Mouse (Mus musculus): ENCODE measurements around the gene Srgap3. TPM values are rescaled to one million over a fixed set of nuclear protein-coding genes. Genes with fewer than 3 reads are reported as not detected.
A peak's percentile ranks its signal among the peaks of the same experiment; 100 is the strongest.

Gene Srgap3
- polyA plus RNA-seq, 1 experiment from 2014 or later: 1.3 TPM

DNA sequence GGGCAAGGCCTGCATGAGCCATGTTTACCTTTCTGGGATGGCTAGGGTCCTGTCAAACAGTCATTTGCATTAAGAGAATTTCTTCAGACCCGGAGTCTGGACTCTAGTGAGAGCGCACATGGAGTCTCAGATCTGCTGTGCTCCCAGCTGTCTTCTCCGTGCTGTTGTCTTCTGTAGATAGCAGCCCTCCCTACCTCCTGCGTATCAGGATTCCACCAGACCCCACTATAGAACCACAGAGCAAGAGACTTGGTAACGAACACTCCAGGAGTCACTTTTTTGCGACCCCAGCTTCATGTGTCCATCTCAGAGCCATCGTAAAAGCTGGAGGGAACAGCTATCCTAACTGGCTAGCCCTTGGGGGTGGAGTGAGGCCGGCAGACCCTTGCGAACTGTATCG, 25.1 kb upstream of the Srgap3 start:
- peaks cover 32% of the 10 kb centered on the region for H3K4me1 ChIP-seq
- H3K36me3 ChIP-seq: no peaks in the 10 kb centered on the region
- ATAC-seq: peak; percentile 64
- no peak overlapping the region for H3K4me3 ChIP-seq
- no peak overlapping the region for H3K27ac ChIP-seq
- no peaks in the 10 kb centered on the region for H3K9me3 ChIP-seq (replicated peaks)
- peak overlapping the region; percentile 26; the same call in 1 of the 2 replicates for H3K4me2 ChIP-seq
- no peak overlapping the region for H3K9ac ChIP-seq
- no peaks in the 10 kb centered on the region for H3K27me3 ChIP-seq (replicated peaks)
- WGBS (ENCODE audit: insufficient replicate concordance): 51% methylated on average over 10 of the region's 10 CpGs

- 59% methylated on average over 6 of the region's 6 CpGs for WGBS (ENCODE audit: insufficient replicate concordance)
- peak overlapping the region; percentile 26; the same call in 1 of the 2 replicates for H3K4me2 ChIP-seq
- no peak overlapping the region for H3K9ac ChIP-seq
- H3K27ac ChIP-seq: no peak overlapping the region
- ATAC-seq: no peak
- H3K9me3 ChIP-seq (replicated peaks): no peaks in the 10 kb centered on the region
- H3K4me1 ChIP-seq: peaks cover 32% of the 10 kb centered on the region
- no peaks in the 10 kb centered on the region for H3K36me3 ChIP-seq
- no peaks in the 10 kb centered on the region for H3K27me3 ChIP-seq (replicated peaks)
- H3K4me3 ChIP-seq: no peak overlapping the region
These were observed 24.2 kb upstream of the Srgap3 start for GRCm38 (mm10) chr6:112971116-112971768.

- H3K36me3 ChIP-seq: no peaks in the 10 kb centered on the region
- 71% methylated on average over 6 of the region's 6 CpGs for WGBS (ENCODE audit: insufficient replicate concordance)
- ATAC-seq: no peak
These were observed 20.3 kb upstream of the Srgap3 start for GRCm38 (mm10) chr6:112967359-112967758.

DNA sequence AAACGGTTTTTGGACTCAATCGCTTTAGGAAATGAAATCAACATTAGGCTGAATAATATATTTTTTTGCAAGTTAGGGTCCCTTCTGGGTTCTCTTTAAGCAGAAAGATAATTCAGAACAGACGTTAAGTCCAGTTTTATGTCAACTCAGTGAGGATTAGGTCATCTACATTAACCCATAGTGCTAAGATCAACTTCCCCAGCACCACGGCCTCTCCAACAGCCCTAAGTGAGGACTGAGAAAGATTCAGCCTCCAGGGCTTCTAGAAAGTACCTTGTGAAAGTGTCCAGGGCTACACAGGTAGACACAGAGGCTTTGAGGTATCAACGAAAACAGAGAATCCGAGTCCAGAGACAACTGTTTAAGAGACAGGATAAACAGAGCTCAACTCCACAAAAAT, 11.3 kb upstream of the Srgap3 start:
- 70% methylated on average over 6 of the region's 6 CpGs for WGBS (ENCODE audit: insufficient replicate concordance)
- no peak overlapping the region for H3K27ac ChIP-seq

More at GRCm38 (mm10) chr6:112967359-112967758, 20.3 kb upstream of the Srgap3 start:
- Histone ChIP-seq H3K4me3 (no peak overlapping the region), H3K27ac (no peak overlapping the region), H3K9me3 (replicated peaks) (no peaks in the 10 kb centered on the region), H3K4me1 (peaks cover 12% of the 10 kb centered on the region), H3K27me3 (replicated peaks) (no peaks in the 10 kb centered on the region), H3K9ac (no peak overlapping the region), H3K4me2 (no peak overlapping the region)

DNA sequence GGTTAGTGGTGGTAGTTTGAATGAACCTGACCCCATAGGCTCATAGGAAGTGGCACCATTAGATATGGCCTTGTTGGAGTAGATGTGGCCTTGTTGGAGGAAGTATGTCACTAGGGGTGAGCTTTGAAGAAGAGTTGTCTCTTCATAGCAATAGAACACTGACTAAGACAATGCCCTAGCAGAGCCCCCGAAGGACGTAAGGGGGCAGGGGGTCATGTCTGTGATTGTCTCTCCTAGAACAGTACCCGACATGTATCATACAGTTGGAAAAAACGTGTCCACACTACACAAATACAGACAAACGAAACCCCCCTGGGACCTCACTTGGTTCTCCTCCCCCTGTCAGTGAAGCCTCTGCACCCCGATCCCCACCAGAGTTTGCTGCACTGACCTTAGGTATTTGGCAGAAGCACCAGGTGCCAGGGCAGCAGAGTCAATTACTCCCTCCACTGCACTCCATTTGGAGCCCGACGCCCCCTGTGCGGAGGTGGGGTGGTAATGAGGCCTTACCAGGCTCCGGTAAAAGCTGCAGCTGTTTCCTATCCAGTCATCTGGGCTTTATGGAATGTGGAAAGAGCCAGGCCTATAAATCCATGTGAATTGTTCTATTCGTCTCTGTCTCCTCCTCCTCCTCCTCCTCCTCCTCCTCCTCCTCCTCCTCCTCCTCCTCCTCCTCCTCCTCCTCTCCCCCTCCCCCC, 10.7 kb upstream of the Srgap3 start:
- 66% methylated on average over 11 of the region's 11 CpGs for WGBS (ENCODE audit: insufficient replicate concordance)
- ATAC-seq: no peak
- no peak overlapping the region for H3K9ac ChIP-seq

More for the DNA sequence above, 11.3 kb upstream of the Srgap3 start:
- Histone ChIP-seq H3K4me1 (peaks cover 14% of the 10 kb centered on the region), H3K9me3 (replicated peaks) (no peaks in the 10 kb centered on the region), H3K36me3 (no peaks in the 10 kb centered on the region), H3K4me3 (no peak overlapping the region), H3K4me2 (no peak overlapping the region), H3K9ac (no peak overlapping the region), H3K27me3 (replicated peaks) (no peaks in the 10 kb centered on the region)
- no peak for ATAC-seq

DNA sequence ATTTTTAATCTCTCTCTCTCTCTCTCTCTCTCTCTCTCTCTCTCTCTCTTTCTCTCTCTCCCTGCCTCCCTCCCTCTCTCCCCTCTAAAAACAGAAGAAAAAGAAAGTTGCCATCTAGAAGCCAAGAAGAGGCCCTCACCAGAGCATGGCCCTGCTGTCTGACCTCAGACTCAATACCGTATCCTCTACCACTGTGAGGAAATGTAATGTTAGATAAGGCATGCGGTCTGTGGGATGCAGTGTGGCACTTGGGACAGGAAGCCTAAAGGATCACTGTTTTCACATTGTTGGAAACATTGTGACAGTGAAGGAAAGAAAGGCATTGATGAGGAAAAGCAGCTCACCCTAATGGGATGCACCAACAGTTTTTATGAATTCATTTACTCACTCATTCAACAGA, 8.7 kb upstream of the Srgap3 start:
- Histone ChIP-seq H3K9me3 (replicated peaks) (no peaks in the 10 kb centered on the region), H3K9ac (no peak overlapping the region), H3K36me3 (no peaks in the 10 kb centered on the region), H3K4me1 (peaks cover 15% of the 10 kb centered on the region), H3K27ac (no peak overlapping the region), H3K4me3 (no peak overlapping the region), H3K4me2 (no peak overlapping the region), H3K27me3 (replicated peaks) (no peaks in the 10 kb centered on the region)
- ATAC-seq: no peak
- 10% methylated on average over 2 of the region's 2 CpGs for WGBS (ENCODE audit: insufficient replicate concordance)

More for the DNA sequence above, 10.7 kb upstream of the Srgap3 start:
- H3K36me3 ChIP-seq: no peaks in the 10 kb centered on the region
- H3K4me2 ChIP-seq: no peak overlapping the region
- H3K27me3 ChIP-seq (replicated peaks): no peaks in the 10 kb centered on the region
- peaks cover 14% of the 10 kb centered on the region for H3K4me1 ChIP-seq
- no peaks in the 10 kb centered on the region for H3K9me3 ChIP-seq (replicated peaks)
- no peak overlapping the region for H3K27ac ChIP-seq
- no peak overlapping the region for H3K4me3 ChIP-seq

GRCm38 (mm10) chr6:112953905-112954304, 6.8 kb upstream of the Srgap3 start:
- Histone ChIP-seq H3K4me3 (no peak overlapping the region), H3K27ac (no peak overlapping the region), H3K27me3 (replicated peaks) (no peaks in the 10 kb centered on the region), H3K9ac (no peak overlapping the region), H3K36me3 (no peaks in the 10 kb centered on the region), H3K9me3 (replicated peaks) (no peaks in the 10 kb centered on the region), H3K4me2 (no peak overlapping the region), H3K4me1 (peaks cover 27% of the 10 kb centered on the region)
- 61% methylated on average over 7 of the region's 7 CpGs for WGBS (ENCODE audit: insufficient replicate concordance)
- no peak for ATAC-seq

DNA sequence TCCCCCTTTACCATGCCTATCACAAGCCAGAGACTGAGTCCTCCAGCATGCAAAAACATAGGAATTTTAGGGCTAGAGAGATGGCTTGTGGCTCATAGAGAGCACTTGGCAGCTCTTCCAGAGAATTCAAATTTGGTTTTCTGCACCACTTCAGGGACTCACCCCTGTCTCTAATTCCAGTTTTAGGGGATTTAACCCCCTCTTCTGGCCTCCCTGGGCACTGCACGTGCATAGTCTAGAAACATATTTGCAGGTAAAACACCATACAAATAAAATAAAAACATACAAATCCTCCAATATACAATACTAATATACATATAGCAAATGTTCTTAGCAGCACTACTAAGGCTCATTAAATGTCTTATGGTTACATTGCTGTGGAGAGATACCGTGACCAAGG, 4.2 kb upstream of the Srgap3 start:
- Histone ChIP-seq H3K4me2 (no peak overlapping the region), H3K9ac (no peak overlapping the region), H3K9me3 (replicated peaks) (no peaks in the 10 kb centered on the region), H3K4me3 (no peak overlapping the region), H3K36me3 (no peaks in the 10 kb centered on the region), H3K27ac (no peak overlapping the region), H3K4me1 (peaks cover 33% of the 10 kb centered on the region), H3K27me3 (replicated peaks) (0 out of 2 replicates have a peak, but pooled peaks cover under 1% of the 10 kb centered on the region)
- WGBS (ENCODE audit: insufficient replicate concordance): 75% methylated on average over 2 of the region's 2 CpGs
- ATAC-seq: no peak

GRCm38 (mm10) chr6:112950205-112951110, 3.4 kb upstream of the Srgap3 start:
- H3K4me3 ChIP-seq: no peak overlapping the region
- H3K27me3 ChIP-seq (replicated peaks): 0 out of 2 replicates have a peak, but pooled peaks cover 7% of the 10 kb centered on the region
- WGBS (ENCODE audit: insufficient replicate concordance): 44% methylated on average over 8 of the region's 8 CpGs
- H3K9me3 ChIP-seq (replicated peaks): no peaks in the 10 kb centered on the region
- no peak overlapping the region for H3K9ac ChIP-seq
- H3K27ac ChIP-seq: no peak overlapping the region
- H3K36me3 ChIP-seq: no peaks in the 10 kb centered on the region
- no peak overlapping the region for H3K4me2 ChIP-seq
- ATAC-seq: no peak
- H3K4me1 ChIP-seq: peaks cover 40% of the 10 kb centered on the region

DNA sequence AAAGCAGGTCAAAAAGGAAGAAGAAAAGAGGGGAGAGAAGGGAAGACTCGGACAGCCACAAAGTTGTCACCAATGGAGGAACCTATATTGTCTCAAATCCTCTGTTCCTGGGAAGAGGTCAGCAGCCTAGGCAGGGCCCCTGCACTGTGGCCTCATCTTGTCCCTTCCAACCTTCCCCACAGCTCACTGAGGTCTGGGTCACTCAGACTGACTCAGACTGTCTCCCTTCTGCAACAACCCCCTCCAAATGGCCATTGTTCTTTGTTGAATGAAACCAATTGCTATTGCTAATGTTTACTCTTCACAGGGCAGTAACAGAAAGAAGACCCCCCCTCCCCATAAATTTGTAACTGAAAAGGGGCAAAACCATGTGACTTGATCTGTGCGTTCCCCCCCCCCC, 2.2 kb upstream of the Srgap3 start:
- Histone ChIP-seq H3K9me3 (replicated peaks) (no peaks in the 10 kb centered on the region), H3K36me3 (no peaks in the 10 kb centered on the region), H3K27ac (no peak overlapping the region), H3K4me3 (no peak overlapping the region), H3K4me1 (peaks cover 48% of the 10 kb centered on the region), H3K27me3 (replicated peaks) (0 out of 2 replicates have a peak, but pooled peaks cover 7% of the 10 kb centered on the region), H3K9ac (no peak overlapping the region), H3K4me2 (no peak overlapping the region)
- WGBS (ENCODE audit: insufficient replicate concordance): 66% methylated on average over 2 of the region's 2 CpGs
- ATAC-seq: no peak

GRCm38 (mm10) chr6:112948416-112948815, 1.4 kb upstream of the Srgap3 start:
- Histone ChIP-seq H3K27ac (no peak overlapping the region), H3K27me3 (replicated peaks) (0 out of 2 replicates have a peak, but pooled peaks cover 7% of the 10 kb centered on the region), H3K4me1 (peaks cover 48% of the 10 kb centered on the region), H3K9me3 (replicated peaks) (no peaks in the 10 kb centered on the region), H3K9ac (no peak overlapping the region), H3K36me3 (no peaks in the 10 kb centered on the region), H3K4me2 (no peak overlapping the region), H3K4me3 (no peak overlapping the region)
- ATAC-seq: no peak
- 58% methylated on average over 2 of the region's 2 CpGs for WGBS (ENCODE audit: insufficient replicate concordance)
